Mouse (Mus musculus): Measurements from ENCODE around the gene Gimap3.

The Gimap3 gene

DNA sequence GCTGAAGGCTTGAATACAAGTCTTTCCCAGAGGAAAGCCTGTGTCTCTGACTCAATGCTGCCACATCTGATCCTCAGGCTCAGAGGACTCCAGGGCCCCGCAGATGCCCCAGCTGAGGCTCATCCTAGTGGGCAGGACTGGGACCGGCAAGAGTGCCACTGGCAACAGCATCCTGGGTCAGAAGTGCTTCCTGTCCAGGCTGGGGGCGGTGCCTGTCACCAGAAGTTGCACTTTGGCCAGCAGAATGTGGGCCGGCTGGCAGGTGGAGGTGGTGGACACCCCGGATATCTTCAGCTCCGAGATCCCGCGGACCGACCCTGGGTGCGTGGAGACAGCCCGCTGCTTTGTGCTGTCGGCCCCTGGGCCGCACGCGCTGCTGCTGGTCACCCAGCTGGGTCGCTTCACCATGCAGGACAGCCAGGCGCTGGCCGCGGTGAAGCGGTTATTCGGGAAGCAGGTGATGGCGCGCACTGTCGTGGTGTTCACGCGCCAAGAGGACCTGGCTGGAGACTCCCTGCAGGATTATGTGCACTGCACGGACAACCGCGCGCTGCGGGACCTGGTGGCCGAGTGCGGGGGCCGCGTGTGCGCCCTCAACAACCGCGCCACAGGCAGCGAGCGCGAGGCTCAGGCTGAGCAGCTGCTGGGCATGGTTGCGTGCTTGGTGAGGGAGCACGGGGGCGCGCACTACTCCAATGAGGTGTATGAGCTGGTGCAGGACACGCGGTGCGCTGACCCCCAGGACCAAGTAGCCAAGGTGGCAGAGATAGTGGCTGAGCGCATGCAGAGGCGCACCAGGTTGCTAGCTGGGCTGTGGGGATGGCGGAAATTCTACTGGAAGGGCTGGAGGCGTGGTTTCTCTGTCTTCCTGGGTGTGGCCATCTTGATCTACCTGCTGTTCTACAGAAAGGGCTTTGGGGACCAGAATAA is 28.0 kb downstream of the Gimap3 start:
- DNase-seq (ENCODE audit: low read depth, low spot score): peak; percentile 79

DNA sequence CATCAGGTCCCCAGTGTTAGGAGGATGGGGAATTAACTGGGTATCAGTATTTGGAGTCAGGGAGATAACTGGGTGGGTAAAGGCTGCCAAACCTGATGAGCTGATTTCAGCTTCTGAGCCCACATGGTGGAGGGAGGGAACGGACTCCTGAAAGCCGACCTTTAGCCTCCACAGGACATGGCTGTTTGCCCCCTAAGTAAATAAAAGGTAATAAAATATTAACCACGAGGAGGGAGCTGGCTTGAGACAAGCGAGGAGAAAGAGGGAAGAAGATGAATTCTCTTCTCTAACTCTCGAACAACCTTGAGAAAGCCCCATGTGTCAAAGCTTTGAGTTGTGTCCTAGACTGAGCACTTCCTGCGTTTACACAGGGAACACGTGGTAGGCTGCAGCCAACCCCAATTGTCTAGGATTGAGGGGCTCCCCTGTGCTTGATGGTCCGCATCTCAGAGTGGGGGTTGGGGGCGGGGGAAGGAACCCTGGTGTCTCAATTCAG is 28.9 kb downstream of the Gimap3 start:
- DNase-seq (ENCODE audit: low read depth, low spot score): no peak

DNA sequence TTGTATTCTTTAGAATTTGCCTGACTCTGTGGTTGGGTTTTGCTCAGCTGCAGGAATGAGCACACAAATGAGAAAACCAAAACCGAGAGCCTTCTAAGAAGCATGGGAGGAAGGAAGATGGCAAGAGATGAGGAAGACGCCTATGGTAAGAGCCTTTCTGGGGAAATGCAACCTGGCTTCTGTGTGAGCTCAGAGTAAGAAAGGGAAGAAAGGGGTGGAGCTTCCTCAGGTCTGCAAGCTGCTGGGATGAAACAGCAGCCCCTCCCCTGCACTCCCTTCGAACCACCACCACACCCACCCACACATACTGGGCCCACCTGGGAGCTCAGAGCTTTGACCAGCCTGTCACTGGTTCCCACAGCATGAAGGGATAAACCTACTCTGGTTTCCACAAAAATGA is 29.4 kb downstream of the Gimap3 start:
- peak; percentile 53 for DNase-seq (ENCODE audit: low read depth, low spot score)

- no peak for DNase-seq (ENCODE audit: low read depth, low spot score)
These were observed 30.0 kb downstream of the Gimap3 start for GRCm38 (mm10) chr6:48740501-48741169.

- DNase-seq (ENCODE audit: low read depth, low spot score): no peak
These were observed 30.9 kb downstream of the Gimap3 start for GRCm38 (mm10) chr6:48739780-48740055.

GRCm38 (mm10) chr6:48738961-48739779 is 31.5 kb downstream of the Gimap3 start, which contains the start of gene Gimap1:
Gene Gimap1, plus strand, starts transcription at chr6:48739054.
- no peak for DNase-seq (ENCODE audit: low read depth, low spot score)

- no peak for DNase-seq (ENCODE audit: low read depth, low spot score)
These were observed 33.0 kb downstream of the Gimap3 start for GRCm38 (mm10) chr6:48737688-48738087.

DNA sequence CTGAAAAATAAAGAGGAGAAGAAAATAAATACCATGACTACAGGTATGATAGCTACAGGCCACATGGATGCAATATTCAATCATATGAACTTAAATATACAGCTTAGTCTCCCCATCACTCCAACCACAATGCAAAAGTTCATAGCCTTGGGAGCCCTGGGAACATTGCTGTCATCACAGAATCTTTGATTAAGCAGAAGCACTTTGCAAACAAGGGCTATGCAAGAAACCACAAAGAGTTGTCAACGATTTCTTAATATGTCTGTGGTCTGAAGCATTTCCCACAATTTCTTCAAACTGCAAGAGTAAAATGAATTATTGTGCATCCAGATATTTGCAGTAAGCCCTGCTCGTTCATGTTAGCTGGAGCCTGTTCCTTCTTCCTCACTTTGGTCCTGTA is 33.6 kb downstream of the Gimap3 start:
- DNase-seq (ENCODE audit: low read depth, low spot score): no peak

DNA sequence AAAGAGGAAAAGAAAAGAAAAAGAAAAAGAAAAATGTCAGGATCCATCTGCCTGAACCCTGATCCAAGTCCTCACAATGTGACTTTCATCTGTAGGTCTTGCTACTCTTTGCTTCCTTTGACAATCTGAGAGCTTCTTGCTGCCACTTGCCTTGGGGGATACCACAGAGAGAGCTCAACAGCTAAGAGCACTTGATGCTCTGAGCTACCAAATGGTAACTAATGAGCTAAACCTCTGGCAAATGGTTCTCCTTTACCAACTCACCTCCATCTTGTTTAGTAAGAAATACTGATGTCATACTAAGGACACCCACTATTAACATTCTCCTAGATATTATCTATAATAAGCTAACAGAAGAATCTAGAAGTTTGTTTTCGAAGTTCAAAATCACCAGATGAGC is 37.0 kb downstream of the Gimap3 start:
- DNase-seq (ENCODE audit: low read depth, low spot score): no peak

GRCm38 (mm10) chr6:48732864-48733304 is 37.8 kb downstream of the Gimap3 start:
- DNase-seq (ENCODE audit: low read depth, low spot score): no peak

- no peak for DNase-seq (ENCODE audit: low read depth, low spot score)
These were observed 42.9 kb downstream of the Gimap3 start for GRCm38 (mm10) chr6:48727761-48728160.

- DNase-seq (ENCODE audit: low read depth, low spot score): peak; percentile 86
These were observed 45.2 kb downstream of the Gimap3 start for GRCm38 (mm10) chr6:48725476-48725875.

- no peak for DNase-seq (ENCODE audit: low read depth, low spot score)
These were observed 47.2 kb downstream of the Gimap3 start for GRCm38 (mm10) chr6:48723468-48723867.

- DNase-seq (ENCODE audit: low read depth, low spot score): no peak
These were observed 50.3 kb downstream of the Gimap3 start for GRCm38 (mm10) chr6:48720326-48720725.

- DNase-seq (ENCODE audit: low read depth, low spot score): peak; percentile 34
These were observed 52.2 kb downstream of the Gimap3 start, which contains the start of the genes Gm28053 and Gimap7 for GRCm38 (mm10) chr6:48718455-48718854. Gene Gm28053, plus strand, starts transcription at chr6:48718607. Gene Gimap7, plus strand, starts transcription at chr6:48718621.
